Mouse (Mus musculus) yolk sac, embryonic 10.5 days (tissue): ENCODE measurements around the gene Rin2.

Experiments used
- DNase-seq: peaks from one replicate; pipeline ENCODE4 v3.0.0-alpha.2; 2017; ENCODE audit warnings: low spot score

Rin2 gene

GRCm38 (mm10) chr2:145735079-145735478, 60.1 kb downstream of the Rin2 start:
- DNase-seq, result no peak

- DNase-seq, result no peak
Observed at GRCm38 (mm10) chr2:145736543-145736942, 61.5 kb downstream of the Rin2 start.

- DNase-seq, result peak; percentile 14
Observed at GRCm38 (mm10) chr2:145737196-145737595, 62.2 kb downstream of the Rin2 start.

- no peak for DNase-seq
Observed at GRCm38 (mm10) chr2:145740729-145741128, 65.7 kb downstream of the Rin2 start.

- no peak for DNase-seq
Observed at GRCm38 (mm10) chr2:145742795-145743710, 68.0 kb downstream of the Rin2 start.

GRCm38 (mm10) chr2:145746406-145746805, 71.4 kb downstream of the Rin2 start:
- DNase-seq, result peak; percentile 18

- no peak for DNase-seq
Observed at GRCm38 (mm10) chr2:145749645-145750044, 74.6 kb downstream of the Rin2 start.

- DNase-seq, result no peak
Observed at GRCm38 (mm10) chr2:145752572-145752971, 77.6 kb downstream of the Rin2 start.

GRCm38 (mm10) chr2:145753973-145754372, 79.0 kb downstream of the Rin2 start:
- no peak for DNase-seq

GRCm38 (mm10) chr2:145755864-145756822, 81.1 kb downstream of the Rin2 start:
- no peak for DNase-seq

GRCm38 (mm10) chr2:145760121-145760520, 85.1 kb downstream of the Rin2 start:
- DNase-seq, result no peak

GRCm38 (mm10) chr2:145761436-145761835, 86.4 kb downstream of the Rin2 start:
- DNase-seq, result no peak

- no peak for DNase-seq
Observed at GRCm38 (mm10) chr2:145769964-145770363, 94.9 kb downstream of the Rin2 start.

GRCm38 (mm10) chr2:145770730-145771536, 95.9 kb downstream of the Rin2 start:
- no peak for DNase-seq

GRCm38 (mm10) chr2:145783247-145783646, 108.2 kb downstream of the Rin2 start:
- DNase-seq, result no peak

GRCm38 (mm10) chr2:145784246-145784935, 109.4 kb downstream of the Rin2 start:
- DNase-seq, result no peak

- DNase-seq, result no peak
Observed at GRCm38 (mm10) chr2:145784964-145785363, 109.9 kb downstream of the Rin2 start.

- peak; percentile 72 for DNase-seq
Observed at GRCm38 (mm10) chr2:145785758-145786617, 111.0 kb downstream of the Rin2 start.

GRCm38 (mm10) chr2:145786618-145786932, 111.6 kb downstream of the Rin2 start:
- DNase-seq, result no peak

- peak; percentile 83 for DNase-seq
Observed at GRCm38 (mm10) chr2:145787486-145787885, 112.5 kb downstream of the Rin2 start.
